Mouse (Mus musculus): ENCODE data around the gene Ptbp3.
A peak's percentile ranks its signal among the peaks of the same experiment; 100 is the strongest.
"Not testable (repeated sequence)": the region's sequence is repeated elsewhere in the genome, so short reads cannot be mapped to it uniquely, and the experiment has no call there.

The Ptbp3 gene

DNA sequence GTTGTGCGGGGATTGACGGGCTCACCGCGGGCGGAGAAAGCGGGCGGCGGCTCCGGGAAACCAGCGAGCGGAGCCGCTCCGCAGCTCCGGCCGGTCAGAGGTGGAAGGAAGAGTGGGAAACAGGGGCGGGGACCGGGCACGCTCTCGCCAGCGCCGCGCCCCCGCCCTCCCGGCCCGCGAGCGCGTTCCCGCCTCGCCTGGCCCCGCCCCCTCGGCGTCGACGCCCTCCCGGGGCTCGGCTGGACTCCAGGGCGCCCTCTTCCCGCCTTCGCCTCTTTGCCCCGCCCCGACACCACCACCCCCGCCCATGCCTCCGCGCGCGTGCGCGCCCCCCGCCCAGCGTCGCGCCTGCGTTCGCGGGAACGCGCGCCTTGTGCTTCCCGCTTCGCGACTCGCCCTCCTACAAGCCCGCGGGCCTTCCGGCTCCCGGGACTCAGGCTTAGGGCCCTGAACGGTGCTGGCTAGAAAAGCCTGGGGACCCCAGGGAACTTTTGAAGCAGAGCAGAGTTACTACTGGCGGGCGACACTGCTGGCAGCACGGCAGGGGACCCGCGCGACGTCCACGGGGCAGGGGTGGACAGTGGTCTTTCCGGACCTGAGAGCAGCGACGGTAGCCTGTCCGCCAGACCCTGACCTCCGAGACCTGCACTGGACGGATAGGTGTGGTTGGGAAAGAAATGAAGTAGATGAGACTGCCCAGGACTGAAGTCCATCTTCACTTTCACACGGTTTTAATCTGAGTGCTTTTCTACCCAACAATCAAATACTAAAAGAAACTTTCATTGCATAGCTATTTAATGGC is at the start of gene Ptbp3:
Gene Ptbp3 (minus strand): TSS at position 190 of the 802 bp plus-strand sequence.
- peak; percentile 89 for DNase-seq (ENCODE audit: low read depth, low spot score)

- DNase-seq (ENCODE audit: low read depth, low spot score): no peak
Observed at GRCm38 (mm10) chr4:59596556-59596955, 47.4 kb upstream of the Ptbp3 start.

DNA sequence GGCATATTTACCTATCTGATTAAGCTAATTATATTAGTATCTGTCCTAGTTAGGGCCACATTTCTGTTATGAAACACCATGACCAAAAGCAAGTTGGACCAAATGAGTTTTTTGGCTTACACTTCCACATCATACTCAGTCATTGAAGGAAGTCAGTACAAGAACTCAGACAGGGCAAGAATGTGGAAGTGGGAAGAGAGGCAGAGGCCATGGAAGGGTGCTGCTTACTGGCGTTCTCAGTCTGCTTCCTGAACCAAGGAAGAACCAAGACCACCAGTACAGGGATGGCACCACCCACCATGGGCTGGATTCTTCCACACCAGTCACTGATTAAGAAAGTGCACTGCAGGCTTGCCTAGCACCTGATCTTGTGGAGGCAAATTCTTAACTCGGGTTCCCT is 45.5 kb upstream of the Ptbp3 start:
- no peak for DNase-seq (ENCODE audit: low read depth, low spot score)

- DNase-seq (ENCODE audit: low read depth, low spot score): no peak
Observed at GRCm38 (mm10) chr4:59587872-59588226, 38.7 kb upstream of the Ptbp3 start.

GRCm38 (mm10) chr4:59587215-59587871 is 38.2 kb upstream of the Ptbp3 start:
- no peak for DNase-seq (ENCODE audit: low read depth, low spot score)

GRCm38 (mm10) chr4:59585097-59585496 is 35.9 kb upstream of the Ptbp3 start:
- DNase-seq (ENCODE audit: low read depth, low spot score): no peak

- no peak for DNase-seq (ENCODE audit: low read depth, low spot score)
Observed at GRCm38 (mm10) chr4:59582186-59582585, 33.0 kb upstream of the Ptbp3 start.

DNA sequence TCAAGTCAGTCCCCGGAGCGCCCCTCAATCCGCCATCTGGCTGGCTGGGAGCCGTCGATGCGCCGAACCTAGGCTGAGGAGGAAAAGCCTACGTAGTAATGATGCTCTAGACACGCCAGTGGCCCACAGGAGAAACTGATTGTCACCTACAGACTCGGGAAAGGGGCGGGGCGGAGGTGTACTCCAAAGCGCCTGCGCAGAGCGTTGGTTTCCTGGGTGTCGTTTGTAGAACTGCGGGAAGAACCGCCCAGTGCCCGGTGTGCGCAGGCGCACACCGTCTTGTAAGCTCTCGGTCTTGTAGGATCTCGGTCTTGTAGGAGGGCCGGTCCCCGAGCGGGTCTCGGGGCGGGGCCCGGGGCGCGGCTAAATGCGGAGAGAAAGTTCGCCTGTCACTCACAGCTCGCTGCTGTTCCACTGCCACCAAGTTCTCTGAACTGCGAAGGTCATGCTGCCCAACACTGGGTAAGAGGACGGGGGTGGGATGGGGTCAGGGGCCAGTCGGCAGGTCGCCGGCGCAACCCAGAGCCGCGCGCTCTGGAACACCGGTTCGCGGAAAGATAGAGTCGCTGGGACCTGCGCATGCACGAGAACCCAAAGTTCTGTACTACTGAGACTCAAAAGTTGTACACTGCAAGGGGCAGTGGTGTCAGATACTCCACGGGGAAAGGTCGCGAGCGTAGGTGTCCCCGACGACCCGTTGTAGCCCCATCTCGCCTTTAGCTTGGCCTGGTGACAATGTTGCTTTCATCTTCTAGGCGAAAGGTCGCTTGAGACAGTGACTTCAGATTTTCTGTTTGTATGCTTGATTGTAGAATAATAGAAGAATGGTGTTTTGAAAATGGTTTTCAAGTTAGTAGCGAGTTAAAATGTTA is 32.4 kb upstream of the Ptbp3 start, which contains the start of gene Hsdl2:
Gene Hsdl2 (plus strand): TSS at position 250 of the 872 bp plus-strand sequence.
- DNase-seq (ENCODE audit: low read depth, low spot score): peak; percentile 97

DNA sequence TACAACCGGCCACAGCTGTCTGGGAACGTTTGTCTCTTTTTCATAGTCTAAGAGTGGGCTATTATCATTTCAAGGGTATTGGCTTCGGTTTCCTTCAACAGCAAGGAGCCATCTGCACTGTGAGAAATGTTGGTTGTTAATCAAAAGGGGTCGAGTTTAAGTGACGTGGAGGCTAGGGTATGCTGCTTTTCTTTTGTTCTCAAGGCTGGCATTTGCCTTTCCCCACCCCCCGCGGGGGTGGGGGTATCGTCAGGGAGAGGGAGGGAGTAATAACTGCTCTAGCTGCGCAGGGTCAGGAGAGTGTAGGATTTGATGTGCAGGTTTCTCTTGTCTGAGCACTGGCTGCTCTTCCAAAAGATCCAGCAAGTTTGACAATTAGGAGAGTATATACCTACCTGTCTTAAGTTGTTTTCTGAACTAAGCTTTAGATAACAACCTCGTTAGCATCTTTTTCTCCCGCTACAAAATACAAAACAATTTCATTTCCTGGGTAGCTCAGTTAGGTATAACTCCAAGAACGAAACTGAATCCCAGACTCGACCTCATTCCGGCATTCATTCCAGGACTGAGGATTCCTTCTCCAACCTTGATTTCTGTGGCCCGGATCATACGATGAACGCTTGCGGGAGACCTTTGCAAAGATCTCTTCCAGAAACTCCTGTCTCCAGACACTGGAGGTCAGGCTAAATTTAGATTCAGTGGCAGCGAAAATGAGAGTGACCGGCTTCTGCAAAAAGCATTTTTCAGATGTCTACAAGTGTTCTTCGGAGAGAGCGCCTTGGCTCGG is 31.5 kb upstream of the Ptbp3 start:
- peak; percentile 24 for DNase-seq (ENCODE audit: low read depth, low spot score)

GRCm38 (mm10) chr4:59575184-59575958 is 26.2 kb upstream of the Ptbp3 start:
- no peak for DNase-seq (ENCODE audit: low read depth, low spot score)

DNA sequence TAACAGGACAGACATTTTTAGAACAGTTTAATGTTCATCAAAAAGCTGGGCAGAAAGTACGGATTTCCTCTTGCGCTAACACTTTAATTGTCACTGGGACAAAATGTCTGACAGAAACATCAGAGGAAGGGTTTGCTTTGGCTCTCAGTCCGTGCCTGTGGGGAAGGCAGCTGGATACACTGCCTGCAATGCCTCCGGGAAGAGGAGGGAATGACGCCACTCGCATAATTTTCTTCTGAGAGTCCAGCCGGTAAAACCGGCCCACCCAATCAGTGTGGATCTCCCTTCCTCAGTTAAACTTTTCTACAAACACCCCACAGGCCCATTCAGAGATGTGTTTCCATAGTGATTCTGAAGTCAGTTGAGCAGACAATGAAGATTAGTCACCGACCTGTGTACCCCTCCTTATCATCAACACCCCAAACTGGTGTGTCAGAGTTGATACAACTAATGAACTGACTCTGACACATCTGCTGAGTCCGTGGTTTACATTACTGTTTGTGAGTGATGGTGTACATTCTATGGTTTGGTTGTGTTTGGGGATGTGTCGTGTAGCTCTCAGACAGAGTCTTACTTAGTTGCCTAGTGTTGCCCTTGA is 23.5 kb upstream of the Ptbp3 start:
- no peak for DNase-seq (ENCODE audit: low read depth, low spot score)

- not testable (repeated sequence) for DNase-seq (ENCODE audit: low read depth, low spot score)
Observed at GRCm38 (mm10) chr4:59570519-59570918, 21.4 kb upstream of the Ptbp3 start.

DNA sequence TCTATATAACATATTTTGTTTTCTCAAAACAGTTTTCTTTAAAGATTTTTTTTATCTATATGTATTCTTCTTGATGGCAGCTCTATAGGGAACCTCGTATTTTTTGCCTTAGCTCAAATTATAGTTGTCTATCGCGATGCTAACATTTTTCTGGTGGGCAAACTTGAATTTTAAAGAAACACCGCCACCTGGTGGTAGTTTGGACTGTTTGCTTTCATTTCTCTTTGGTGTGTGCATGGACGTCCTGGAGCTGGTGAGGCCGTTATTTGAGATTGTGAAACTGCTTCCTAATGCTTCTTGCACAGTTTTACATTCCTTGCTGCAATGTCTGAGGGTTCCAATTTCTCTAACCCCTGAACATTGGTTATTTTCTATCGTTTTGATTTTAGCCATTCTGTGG is 20.4 kb upstream of the Ptbp3 start:
- DNase-seq (ENCODE audit: low read depth, low spot score): peak; percentile 58

GRCm38 (mm10) chr4:59567576-59568260 is 18.6 kb upstream of the Ptbp3 start:
- DNase-seq (ENCODE audit: low read depth, low spot score): no peak

DNA sequence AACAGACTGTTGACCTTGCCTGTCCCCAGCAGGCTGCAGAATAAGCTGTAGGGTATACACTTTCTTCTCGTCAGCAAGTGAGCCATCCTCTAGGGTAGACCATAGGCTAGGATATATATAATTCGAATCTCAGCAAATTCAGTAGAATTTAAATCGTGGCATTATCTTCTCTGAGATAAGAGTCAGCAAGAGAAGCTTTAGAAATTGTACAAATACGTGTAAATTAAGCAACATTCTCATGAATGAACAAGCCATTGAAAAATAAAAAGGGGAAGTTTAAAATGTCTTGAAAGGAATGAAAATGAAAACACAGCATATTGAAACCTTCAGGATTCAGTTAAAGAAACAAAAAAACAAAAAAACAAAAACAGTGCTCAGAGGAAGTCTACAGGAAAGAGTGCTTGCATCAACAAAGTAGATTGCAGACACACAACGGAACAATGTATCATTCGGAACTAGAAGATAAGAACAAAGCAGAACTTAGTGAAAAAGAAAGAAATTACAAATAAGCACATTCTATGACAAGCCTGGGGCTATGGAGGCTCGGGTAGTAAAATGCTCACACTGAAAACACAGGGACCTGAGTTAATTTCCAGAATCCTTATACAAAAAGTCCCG is 16.5 kb upstream of the Ptbp3 start:
- DNase-seq (ENCODE audit: low read depth, low spot score): no peak

DNA sequence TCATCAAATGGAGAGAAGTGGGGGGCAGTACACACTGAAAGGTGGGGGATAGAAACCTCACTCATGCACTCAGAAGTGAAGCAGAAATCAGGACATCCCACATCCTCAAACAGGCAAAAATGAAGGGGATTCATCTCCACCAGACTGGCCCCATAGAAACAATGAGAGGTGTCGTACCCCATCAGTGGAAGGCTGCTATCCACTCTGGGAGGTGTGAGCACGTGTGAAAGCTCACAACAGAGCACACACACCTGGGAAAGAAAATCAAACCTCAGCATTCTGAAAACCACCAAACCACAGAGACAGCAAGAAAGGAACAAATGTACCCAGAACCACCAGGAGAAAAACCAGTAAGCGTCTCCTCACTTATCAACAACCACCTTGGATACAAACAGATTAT is 15.0 kb upstream of the Ptbp3 start:
- DNase-seq (ENCODE audit: low read depth, low spot score): no peak

GRCm38 (mm10) chr4:59560141-59560540 is 11.0 kb upstream of the Ptbp3 start:
- DNase-seq (ENCODE audit: low read depth, low spot score): no peak

GRCm38 (mm10) chr4:59558096-59558720 is 9.0 kb upstream of the Ptbp3 start:
- DNase-seq (ENCODE audit: low read depth, low spot score): no peak

DNA sequence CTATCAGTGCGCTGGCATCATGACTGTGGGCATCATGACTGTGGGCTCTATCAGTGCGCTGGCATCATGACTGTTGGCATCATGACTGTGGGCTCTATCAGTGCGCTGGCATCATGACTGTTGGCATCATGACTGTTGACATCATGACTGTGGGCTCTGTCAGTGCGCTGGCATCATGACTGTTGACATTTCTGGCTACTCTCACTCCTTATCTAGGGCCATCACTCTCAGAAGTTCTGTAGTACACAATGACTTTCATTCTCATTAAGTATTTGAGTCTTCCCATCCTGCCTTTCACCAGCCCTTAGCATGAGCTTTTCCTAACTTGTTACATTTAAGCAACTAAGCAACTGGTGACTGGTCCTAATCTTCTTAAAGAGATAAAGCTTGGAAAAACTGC is 8.2 kb upstream of the Ptbp3 start:
- DNase-seq (ENCODE audit: low read depth, low spot score): not testable (repeated sequence)

All from retina, postnatal 7 days (tissue).